Mouse (Mus musculus) forebrain, embryonic 12.5 days (tissue): ENCODE results near the gene Snx8. TPM values are rescaled to one million over a fixed set of nuclear protein-coding genes. Genes with fewer than 3 reads are reported as not detected.

Experiments
- microRNA-seq: library from miRNA; unstranded; fragments of <30 nt; microRNA quantifications from one replicate; pipeline ENCODE4, GENCODE M21; 2017
- polyA plus RNA-seq: library from polyadenylated mRNA; unstranded; fragments of >200 nt; fragmentation: Nextera tagmentation; extraction: Ambion mirVana; gene quantifications from 2 replicates; pipeline ENCODE4 v1.2.1, GENCODE M21; 2016

Snx8 gene
- polyA plus RNA-seq, 1 experiment from 2014 or later: 20.7 TPM

Small RNAs within 50 kb of the gene (microRNA-seq; reads per million reads assigned to microRNA genes)
- 0.97 reads per million for gene Mir7038

Other genes starting within 250 kb of the Snx8 start
- gene Mad1l1, start 67.7 kb downstream of the Snx8 start, polyA plus RNA-seq: 46.4 and 49.7 TPM in 2 replicates
- 36.2 and 41.7 TPM in 2 replicates for gene Nudt1, start 67.6 kb downstream of the Snx8 start, polyA plus RNA-seq
- gene Mrm2, start 57.4 kb downstream of the Snx8 start, polyA plus RNA-seq: 18.5 and 19.6 TPM in 2 replicates
- 152 and 166 TPM in 2 replicates for gene Eif3b, start 30.1 kb upstream of the Snx8 start, polyA plus RNA-seq
- not detected in 2 replicates for gene Gm4869, start 56.4 kb upstream of the Snx8 start, polyA plus RNA-seq
- gene Chst12, start 116.3 kb upstream of the Snx8 start, polyA plus RNA-seq: 9.7 and 11.1 TPM in 2 replicates
- gene Grifin, start 175.8 kb upstream of the Snx8 start, polyA plus RNA-seq: not detected in 2 replicates
- gene Lfng, start 218.1 kb upstream of the Snx8 start, polyA plus RNA-seq: 30.9 and 32.8 TPM in 2 replicates